Mouse (Mus musculus) embryonic facial prominence, embryonic 13.5 days (tissue): ENCODE measurements around the gene Apex1. TPM values are rescaled to one million over a fixed set of nuclear protein-coding genes. Genes with fewer than 3 reads are reported as not detected.

Experiments used
- ATAC-seq: fragments of 200-750 bp; cut with Nextera tagmentation; 2 replicates; pipeline ENCODE4 v1.8.0; 2017; ENCODE audit warnings: low read depth; ENCODE audit not compliant: insufficient number of reproducible peaks, insufficient read depth, low FRiP score, low TSS enrichment
- H3K27ac ChIP-seq: fragments of 300-500 bp; sonication (generic); 2 replicates; pipeline ENCODE4 v1.5.1; 2015; ENCODE audit warnings: moderate library complexity, mild to moderate bottlenecking, inconsistent platforms
- H3K27me3 ChIP-seq: fragments of 300-500 bp; sonication (generic); 2 replicates; pipeline ENCODE4 v1.6.1; 2015; ENCODE audit warnings: mild to moderate bottlenecking, inconsistent platforms
- H3K36me3 ChIP-seq: fragments of 300-500 bp; sonication (generic); 2 replicates; pipeline ENCODE4 v1.6.1; 2015; ENCODE audit warnings: mild to moderate bottlenecking, inconsistent platforms
- H3K4me1 ChIP-seq: fragments of 300-500 bp; sonication (generic); 2 replicates; pipeline ENCODE4 v1.6.1; 2015; ENCODE audit warnings: inconsistent platforms
- H3K4me2 ChIP-seq: fragments of 300-500 bp; sonication (generic); 2 replicates; pipeline ENCODE4 v1.6.1; 2015; ENCODE audit warnings: moderate library complexity, mild to moderate bottlenecking, inconsistent platforms
- H3K4me3 ChIP-seq: fragments of 300-500 bp; sonication (generic); 2 replicates; pipeline ENCODE4 v1.5.1; 2015; ENCODE audit warnings: mild to moderate bottlenecking, inconsistent platforms
- H3K9ac ChIP-seq: fragments of 300-500 bp; sonication (generic); 2 replicates; pipeline ENCODE4 v1.6.1; 2015; ENCODE audit warnings: mild to moderate bottlenecking, inconsistent platforms
- H3K9me3 ChIP-seq: fragments of 300-500 bp; sonication (generic); 2 replicates; pipeline ENCODE4 v1.6.1; 2016; ENCODE audit warnings: inconsistent platforms
- WGBS: fragments of 180-500 bp; shearing (Covaris S2); methylation state at CpG from one replicate; pipeline ENCODE4 v1.1.7; 2015; ENCODE audit warnings: mixed read lengths; 5-methylcytosine and 5-hydroxymethylcytosine counted together
- polyA plus RNA-seq: library from polyadenylated mRNA; unstranded; fragments of >200 nt; fragmentation: Nextera tagmentation; extraction: Ambion mirVana; gene quantifications from 2 replicates; pipeline ENCODE4 v1.2.1, GENCODE M21; 2015

The Apex1 gene
- polyA plus RNA-seq, 1 experiment from 2014 or later: 305 TPM

DNA sequence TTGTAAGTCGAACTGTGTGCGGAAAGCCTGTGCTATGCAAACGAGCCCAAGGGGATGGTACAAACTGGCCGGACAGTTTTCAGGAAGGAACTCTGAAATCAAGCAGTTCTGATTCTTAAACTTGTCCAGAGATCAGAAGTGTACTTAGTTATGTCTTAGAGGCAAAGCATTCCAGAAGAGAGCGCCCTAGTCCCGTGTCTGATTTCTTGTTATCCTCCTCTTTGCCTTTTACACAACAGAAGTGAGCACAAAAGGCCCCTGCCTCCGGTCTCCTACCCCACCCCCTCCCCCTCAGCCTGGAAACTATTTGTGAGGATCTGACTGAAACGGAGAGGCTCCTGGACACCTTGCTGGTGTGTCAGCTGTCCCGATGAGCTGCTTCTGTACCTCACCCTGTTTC, 51.9 kb downstream of the Apex1 start:
- H3K36me3 ChIP-seq: no peaks in the 10 kb centered on the region
- WGBS: 12% methylated on average over 9 of the region's 9 CpGs
- H3K9ac ChIP-seq: peak overlapping the region; percentile 27; the same call in 1 of the 2 replicates
- no peaks in the 10 kb centered on the region for H3K9me3 ChIP-seq
- peak overlapping the region; percentile 32 for H3K4me2 ChIP-seq
- no peaks in the 10 kb centered on the region for H3K27me3 ChIP-seq
- no peak for ATAC-seq
- no peak overlapping the region for H3K27ac ChIP-seq
- H3K4me3 ChIP-seq: no peak overlapping the region
- no peaks in the 10 kb centered on the region; the same call in 1 of the 2 replicates for H3K4me1 ChIP-seq

Other genes starting within 250 kb of the Apex1 start
- not detected in 2 replicates for gene Olfr747, start 231.8 kb upstream of the Apex1 start, polyA plus RNA-seq
- not detected in 2 replicates for gene Olfr748, start 217.6 kb upstream of the Apex1 start, polyA plus RNA-seq
- gene Olfr749, start 179.9 kb upstream of the Apex1 start, polyA plus RNA-seq: not detected in 2 replicates
- 87.1 and 89.4 TPM in 2 replicates for gene Ttc5, start 139.4 kb upstream of the Apex1 start, polyA plus RNA-seq
- gene Ccnb1ip1, start 117.2 kb upstream of the Apex1 start, polyA plus RNA-seq: not detected in 2 replicates
- 72.4 and 78.7 TPM in 2 replicates for gene Parp2, start 117.1 kb upstream of the Apex1 start, polyA plus RNA-seq
- 4.4 and 5.3 TPM in 2 replicates for gene Tep1, start 54.4 kb upstream of the Apex1 start, polyA plus RNA-seq
- 0.37 and 0.50 TPM in 2 replicates for gene Klhl33, start 27.5 kb upstream of the Apex1 start, polyA plus RNA-seq
- 182 and 189 TPM in 2 replicates for gene Osgep, start 75 bp upstream of the Apex1 start, polyA plus RNA-seq
- 55.6 and 56.9 TPM in 2 replicates for gene Pip4p1, start 5.9 kb downstream of the Apex1 start, polyA plus RNA-seq
- 49.3 and 49.7 TPM in 2 replicates for gene Pnp, start 6.1 kb downstream of the Apex1 start, polyA plus RNA-seq
- 3.1 TPM in 1 of 2 replicates, not detected in the other for gene Gm49342, start 19.5 kb downstream of the Apex1 start, polyA plus RNA-seq
- 0.39 and 0.65 TPM in 2 replicates for gene Pnp2, start 31.0 kb downstream of the Apex1 start, polyA plus RNA-seq
- 0.18 and 0.29 TPM in 2 replicates for gene Rnase10, start 82.8 kb downstream of the Apex1 start, polyA plus RNA-seq
- gene Rnase9, start 116.9 kb downstream of the Apex1 start, polyA plus RNA-seq: not detected in 2 replicates
- gene Rnase11, start 125.2 kb downstream of the Apex1 start, polyA plus RNA-seq: not detected in 2 replicates
- not detected in 2 replicates for gene Rnase12, start 132.7 kb downstream of the Apex1 start, polyA plus RNA-seq
- gene Olfr750, start 149.5 kb downstream of the Apex1 start, polyA plus RNA-seq: not detected in 2 replicates
- 27.4 and 27.6 TPM in 2 replicates for gene Rnase4, start 166.1 kb downstream of the Apex1 start, polyA plus RNA-seq
- 4.6 and 5.7 TPM in 2 replicates for gene Ang, start 166.2 kb downstream of the Apex1 start, polyA plus RNA-seq
- gene Eddm3b, start 189.5 kb downstream of the Apex1 start, polyA plus RNA-seq: not detected in 2 replicates
- gene Rnase6, start 198.9 kb downstream of the Apex1 start, polyA plus RNA-seq: 0.50 and 0.56 TPM in 2 replicates
- 0.28 TPM in 1 of 2 replicates, not detected in the other for gene Rnase1, start 221.8 kb downstream of the Apex1 start, polyA plus RNA-seq
- gene Rnase2b, start 237.3 kb downstream of the Apex1 start, polyA plus RNA-seq: not detected in 2 replicates